ENCODE assay signal across 8 mouse cellular contexts in the genomic region with DNA sequence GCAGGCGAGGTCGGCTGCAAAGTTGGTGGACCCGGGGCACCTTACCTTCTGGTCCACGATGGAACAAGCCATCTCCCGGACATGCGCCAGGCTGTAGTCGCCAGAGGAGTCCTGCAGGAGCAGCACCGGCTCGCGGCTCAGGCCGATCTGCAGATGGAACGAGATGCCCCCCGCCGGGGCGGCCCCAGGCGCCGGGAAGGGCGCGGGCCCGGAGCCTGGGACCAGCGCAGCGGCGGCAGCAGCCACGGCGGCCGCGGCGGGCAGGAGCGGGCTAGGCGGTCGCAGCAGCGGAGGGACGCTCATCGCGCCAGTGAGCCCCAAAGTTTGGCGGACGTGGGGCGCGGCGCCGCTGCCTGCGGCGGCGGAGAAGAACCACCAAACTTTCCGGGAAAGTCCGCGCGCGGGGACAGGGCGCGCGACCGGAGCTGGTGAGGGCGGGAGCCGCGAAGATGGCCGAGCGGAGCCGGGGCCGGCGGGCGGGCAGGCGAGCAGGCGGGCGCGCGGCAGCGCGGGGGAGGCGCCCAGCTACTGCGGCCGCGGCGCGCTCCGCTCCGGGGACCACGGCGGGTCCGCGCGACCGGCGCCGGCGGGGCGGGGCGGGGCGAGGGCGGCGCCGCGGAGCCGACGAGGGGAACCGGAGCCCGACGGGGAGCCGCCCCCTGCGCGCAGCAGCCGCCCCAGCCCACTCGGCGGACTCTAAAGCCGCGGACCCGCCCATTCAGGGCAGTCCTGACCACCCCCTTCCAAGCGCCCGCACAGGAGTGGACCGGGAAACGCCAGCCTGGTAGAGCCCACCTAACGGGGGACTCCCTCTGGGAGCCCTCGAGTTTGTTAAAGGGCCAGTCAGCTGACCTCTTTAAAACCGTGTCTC. TPM values are rescaled to one million over a fixed set of nuclear protein-coding genes. Genes with fewer than 3 reads are reported as not detected.
A peak's percentile ranks its signal among the peaks of the same experiment; 100 is the strongest.
DNase-seq lines count a peak whose midpoint lies in the region; ATAC-seq and TF ChIP-seq lines count a peak whose summit lies in the region.

A gene (minus strand): TSS at position 428 of the 871 bp plus-strand sequence.

- no peaks in the 10 kb centered on the region for H3K9me3 ChIP-seq in hindbrain, embryonic 10.5 days
- no peaks in the 10 kb centered on the region for H3K9me3 ChIP-seq in lung, embryonic 14.5 days (ENCODE audit: low read depth, low read length)

- TF ChIP-seq CTCF in lung, embryonic 14.5 days (IDR thresholded peaks at IDR 0.05; ENCODE audit: low read depth) = 0 out of 2 replicates have a peak, but pooled peaks have one; percentile 4

- peak; percentile 20 for DNase-seq in WW6 (ENCODE audit: low read depth, low spot score)
- DNase-seq in cerebellum, postnatal 25 days = peak; percentile 57 to 70
- DNase-seq in frontal cortex, postnatal 36 days (ENCODE audit: low spot score in 2 of 2) = peak; percentile 38 to 43
- DNase-seq in hindbrain, embryonic 10.5 days (ENCODE audit: low spot score) = peak; percentile 72
- DNase-seq in layer of hippocampus, postnatal 10 days (ENCODE audit: low spot score in 2 of 2) = peak; percentile 57 to 78
- peak; percentile 82 for DNase-seq in lung, embryonic 14.5 days
- peak; percentile 85 for DNase-seq in ovary, postnatal 36 days (ENCODE audit: low spot score)
- DNase-seq in B cell, adult 2 months = no peak

- peak within 1 kb of the TSS; percentile 91 for H3K27ac ChIP-seq in hindbrain, embryonic 10.5 days
- peak within 1 kb of the TSS; percentile 67 for H3K27ac ChIP-seq in lung, embryonic 14.5 days (ENCODE audit: low read depth)

- peak; percentile 97 for ATAC-seq in lung, embryonic 14.5 days (ENCODE audit: insufficient read depth)

- no peaks in the 10 kb centered on the region for H3K36me3 ChIP-seq in hindbrain, embryonic 10.5 days
- no peaks in the 10 kb centered on the region for H3K36me3 ChIP-seq in lung, embryonic 14.5 days (ENCODE audit: insufficient read depth)

- peaks cover 7% of the 10 kb centered on the region; the same call in 1 of the 2 replicates for H3K27me3 ChIP-seq in hindbrain, embryonic 10.5 days (ENCODE audit: insufficient read depth, poor library complexity, severe bottlenecking)
- no peaks in the 10 kb centered on the region for H3K27me3 ChIP-seq in lung, embryonic 14.5 days (ENCODE audit: insufficient read depth, low read length)

- H3K4me3 ChIP-seq in hindbrain, embryonic 10.5 days = peak within 1 kb of the TSS; percentile 72
- H3K4me3 ChIP-seq in lung, embryonic 14.5 days (ENCODE audit: low read depth, low read length) = peak within 1 kb of the TSS; percentile 80

- H3K4me1 ChIP-seq in hindbrain, embryonic 10.5 days (replicated peaks) = peaks cover 17% of the 10 kb centered on the region
- peaks cover 9% of the 10 kb centered on the region; the same call in 1 of the 2 replicates for H3K4me1 ChIP-seq in lung, embryonic 14.5 days (ENCODE audit: insufficient read depth)

- peak within 1 kb of the TSS; percentile 84 for H3K4me2 ChIP-seq in lung, embryonic 14.5 days

- H3K9ac ChIP-seq in lung, embryonic 14.5 days = peak within 1 kb of the TSS; percentile 84

- WGBS in hindbrain, embryonic 10.5 days = under 1% methylated on average over 113 of the region's 114 CpGs
- under 1% methylated on average over 89 of the region's 114 CpGs for WGBS in lung, embryonic 14.5 days

RNA-seq across cellular contexts. Expression of the gene that starts here (rescaled TPM):
- 4.2 and 4.3 TPM in 2 replicates for polyA plus RNA-seq in hindbrain, embryonic 10.5 days (2016; fragmentation: Nextera tagmentation; extraction: Ambion mirVana)
- total RNA-seq in layer of hippocampus, postnatal 10 days (2021) = 10 to 100 TPM; 15.9 to 17.4 TPM
- 5.9 and 6.5 TPM in 2 replicates for polyA plus RNA-seq in lung, embryonic 14.5 days (2014; fragmentation: Nextera tagmentation; extraction: Ambion mirVana)

Comparison
In these comparisons a context has a peak if more than half of its experiments do, and no peak if none do; other contexts are left out.
1. DNase-seq: peak in WW6 (single experiment), cerebellum, postnatal 25 days (2 of 2), frontal cortex, postnatal 36 days (2 of 2), hindbrain, embryonic 10.5 days (single experiment), layer of hippocampus, postnatal 10 days (2 of 2), lung, embryonic 14.5 days (single experiment) and ovary, postnatal 36 days (single experiment); none in B cell, adult 2 months (0 of 2).